Mouse (Mus musculus): ENCODE measurements around the gene Cxcl15.
"Not testable (repeated sequence)": the region's sequence is repeated elsewhere in the genome, so short reads cannot be mapped to it uniquely, and the experiment has no call there.

The Cxcl15 gene

GRCm38 (mm10) chr5:90790074-90790502 lies 4.2 kb upstream of the Cxcl15 start:
- DNase-seq, result no peak

DNA sequence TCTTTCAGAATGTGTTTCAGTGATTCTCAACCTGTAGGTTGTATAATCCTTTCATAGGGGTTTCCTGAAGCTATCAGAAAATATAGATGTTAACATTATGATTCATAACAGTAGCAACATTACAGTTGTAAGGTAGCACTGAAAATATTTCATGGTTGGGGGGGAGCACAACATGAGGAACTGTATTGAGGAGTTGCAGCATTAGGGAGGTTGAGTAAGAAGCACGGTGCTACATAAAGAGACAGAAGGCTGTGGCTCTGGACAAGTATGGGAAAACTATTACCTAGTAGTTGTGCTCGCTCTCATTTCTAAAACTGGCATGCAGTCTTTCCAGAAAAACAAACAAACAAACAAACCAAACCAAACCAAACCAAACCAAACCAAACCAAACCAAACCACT lies 1.1 kb downstream of the Cxcl15 start:
- DNase-seq, result not testable (repeated sequence)

DNA sequence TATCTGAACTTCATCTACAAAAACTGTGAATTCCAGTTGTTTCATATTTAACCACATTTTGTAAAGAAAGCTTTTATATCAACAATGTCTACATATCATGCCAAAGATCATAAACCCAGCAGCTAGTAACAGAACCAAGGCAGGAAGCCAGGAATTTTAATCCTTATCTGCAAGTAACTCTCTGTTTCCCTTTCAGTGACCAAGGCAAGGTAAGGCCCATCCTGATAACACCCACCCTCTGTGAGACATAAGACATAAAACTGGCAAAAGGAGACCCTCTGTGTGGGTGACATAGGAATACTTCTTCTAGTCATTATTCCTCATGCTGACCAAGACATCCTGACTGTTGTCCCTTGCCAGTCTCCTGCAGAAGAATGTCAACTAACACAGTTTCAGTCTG lies 10.2 kb downstream of the Cxcl15 start:
- no peak for DNase-seq

- DNase-seq, result no peak
Measured at GRCm38 (mm10) chr5:90806050-90806449, 11.7 kb downstream of the Cxcl15 start.

DNA sequence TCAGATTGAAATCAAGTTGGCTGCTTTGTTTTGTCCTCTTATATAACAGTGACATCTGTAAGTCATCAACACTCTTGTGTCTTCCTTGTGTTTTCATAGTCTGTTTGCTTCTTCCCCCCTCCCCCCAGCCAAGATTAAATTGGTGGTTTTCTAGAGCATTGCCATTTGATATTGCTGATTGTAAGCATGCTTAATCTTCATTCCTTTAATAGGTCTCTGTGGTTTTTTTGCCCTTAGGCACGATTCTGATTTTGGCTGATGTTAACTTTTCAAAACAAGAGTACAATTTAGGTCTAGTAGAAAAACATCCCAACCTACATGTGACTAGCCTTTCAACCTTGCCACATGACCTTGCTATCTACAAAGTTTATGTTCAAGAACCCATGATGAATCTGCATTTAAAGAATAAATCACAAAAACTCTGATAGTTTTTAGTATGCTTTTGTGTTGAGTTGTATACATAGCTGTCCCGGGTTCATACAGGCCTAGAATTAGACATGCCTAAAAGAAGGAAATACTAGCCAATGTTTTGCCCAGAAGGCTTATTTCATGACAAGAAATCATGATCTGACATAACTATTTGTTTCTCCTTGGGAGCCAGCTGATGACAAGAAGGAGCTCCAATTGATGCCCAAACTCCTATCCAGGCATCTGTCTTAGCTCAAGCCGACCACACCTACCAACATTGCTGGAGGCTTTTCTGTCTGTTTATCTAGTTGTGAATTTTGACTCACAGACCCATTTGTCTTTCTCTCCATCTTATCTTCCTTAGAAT lies 13.0 kb downstream of the Cxcl15 start:
- no peak for DNase-seq

DNA sequence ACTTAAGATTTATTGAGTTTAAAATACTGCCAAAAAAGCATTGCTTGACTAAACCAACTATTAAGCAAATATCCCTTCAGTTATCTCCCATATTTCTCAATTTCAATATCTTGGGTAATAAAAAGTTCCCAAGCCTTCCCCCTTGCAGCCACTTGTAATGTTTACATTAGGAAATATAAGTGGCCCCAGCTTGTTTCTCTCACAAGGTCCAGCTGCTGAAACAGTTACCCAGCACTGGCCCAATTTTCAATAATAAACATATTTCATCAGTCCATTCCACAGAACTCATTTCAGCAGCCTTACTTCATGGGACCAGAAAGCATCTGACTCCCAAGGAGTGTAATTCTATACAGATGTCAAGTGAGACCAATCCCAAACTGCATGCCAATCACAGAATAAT lies 25.4 kb downstream of the Cxcl15 start:
- DNase-seq, result no peak

GRCm38 (mm10) chr5:90832145-90832767 lies 37.9 kb downstream of the Cxcl15 start:
- DNase-seq, result no peak

DNA sequence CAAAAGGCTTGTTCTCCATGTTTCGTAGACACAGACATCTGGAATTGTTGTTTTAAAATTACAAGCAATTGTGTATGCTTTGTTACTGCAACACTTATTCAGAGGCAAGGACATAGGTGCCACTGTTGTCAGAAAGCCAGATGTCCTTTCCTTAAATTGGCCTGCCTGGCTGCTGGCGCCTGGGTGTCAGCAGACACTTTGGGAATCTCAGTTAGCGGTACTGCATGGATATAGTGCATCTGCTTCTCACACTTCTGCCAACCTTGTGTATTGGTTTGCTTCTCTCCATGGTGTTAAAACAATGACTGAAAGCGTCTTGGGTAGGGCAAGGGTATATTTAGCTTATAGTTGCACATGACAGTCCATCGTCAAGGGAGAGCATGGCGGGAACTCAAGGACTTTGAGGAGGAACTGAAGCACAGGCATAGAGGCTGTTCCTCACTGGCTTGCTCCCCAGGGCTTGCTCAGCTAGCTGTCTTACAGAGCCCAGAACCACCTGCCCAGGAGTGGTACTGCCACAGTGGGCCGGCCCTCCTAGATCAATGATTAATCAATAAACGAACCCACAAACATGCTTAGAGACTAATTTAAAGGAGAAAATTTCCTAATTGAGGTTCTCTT lies 38.5 kb downstream of the Cxcl15 start:
- no peak for DNase-seq

DNA sequence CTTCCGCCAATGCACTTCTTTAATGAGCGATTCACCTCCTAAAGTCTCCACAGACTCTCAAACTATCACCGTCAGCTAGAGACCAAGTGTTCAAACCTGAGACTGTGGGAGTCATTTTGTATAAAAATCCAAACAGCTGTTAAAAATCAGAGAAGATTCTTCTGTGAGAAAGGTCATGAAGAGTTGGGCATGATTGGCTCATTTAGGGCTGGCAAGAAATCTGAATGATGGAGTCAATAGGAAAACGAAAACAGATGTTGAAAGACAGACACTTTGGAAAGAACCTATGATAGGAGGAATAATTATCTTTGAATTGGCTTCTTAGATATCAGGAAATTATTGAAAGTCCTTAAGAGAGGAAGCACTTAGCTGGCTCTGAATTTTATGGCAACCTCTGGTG lies 40.1 kb downstream of the Cxcl15 start:
- DNase-seq, result no peak

DNA sequence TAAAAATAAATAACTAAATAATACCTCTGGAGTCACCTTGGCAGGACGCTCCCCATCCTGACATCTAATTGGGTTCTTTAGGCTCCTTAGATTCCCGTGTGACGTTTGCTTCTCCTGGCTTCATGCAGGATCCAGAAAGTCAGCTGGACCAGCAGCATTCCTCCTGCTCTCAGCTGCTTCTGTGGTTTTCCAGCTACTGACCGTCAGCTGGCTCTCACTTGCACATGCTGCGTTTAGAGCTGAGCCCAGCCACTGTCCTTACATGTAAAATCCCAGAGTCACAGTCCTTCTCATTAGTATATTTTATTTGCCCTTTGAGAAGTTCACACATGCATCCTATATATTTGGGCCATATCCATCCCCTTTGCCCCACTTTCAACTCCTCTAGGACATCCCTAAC lies 44.2 kb downstream of the Cxcl15 start:
- DNase-seq, result no peak

DNA sequence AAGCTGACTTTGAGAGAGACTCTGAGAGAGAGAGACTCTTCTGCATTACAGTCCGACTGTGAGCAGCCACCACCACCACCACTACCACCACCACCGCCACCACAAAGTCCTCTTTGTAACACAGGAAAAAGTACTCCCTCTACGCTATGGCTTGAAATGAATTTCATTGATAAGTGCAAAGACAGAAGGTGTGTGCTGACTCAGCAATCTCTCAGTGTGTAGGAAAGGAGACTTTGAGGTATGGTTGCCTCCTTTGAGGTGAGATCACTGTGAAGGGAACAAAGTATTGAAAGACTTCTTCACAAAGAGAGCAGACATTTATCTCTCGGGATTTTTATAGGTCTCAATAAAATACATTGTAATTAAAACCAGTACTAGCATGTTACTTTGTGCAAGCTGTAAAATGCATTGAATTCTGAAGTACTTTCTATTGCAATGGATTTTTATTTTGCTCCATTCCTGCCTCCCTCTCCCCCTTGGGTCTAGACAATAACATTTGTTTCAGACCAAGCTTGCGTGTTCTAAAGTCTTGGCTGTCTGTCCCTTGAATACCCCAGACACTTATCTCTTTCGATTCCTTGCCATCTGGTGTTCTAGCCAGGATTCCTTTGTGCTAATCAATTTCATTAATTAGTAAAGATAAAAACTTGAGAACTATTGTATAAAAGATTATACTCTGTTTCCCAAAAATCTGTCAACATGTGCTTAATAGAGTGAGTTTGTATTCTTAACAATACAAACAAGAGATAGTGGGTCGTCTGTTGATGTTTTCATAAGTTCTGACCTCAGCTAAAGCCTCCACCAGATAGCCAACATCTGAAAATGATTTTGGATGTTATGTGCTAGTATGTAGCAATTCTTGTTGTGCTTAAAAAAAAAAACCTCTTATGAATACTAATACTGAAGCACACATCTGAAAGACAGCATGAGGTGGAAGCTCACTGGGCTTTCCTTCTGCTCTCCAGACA lies 46.9 kb downstream of the Cxcl15 start:
- no peak for DNase-seq

GRCm38 (mm10) chr5:90843891-90844290 lies 49.6 kb downstream of the Cxcl15 start:
- DNase-seq, result no peak

- DNase-seq, result not testable (repeated sequence)
Measured at GRCm38 (mm10) chr5:90850096-90850495, 55.8 kb downstream of the Cxcl15 start.

DNA sequence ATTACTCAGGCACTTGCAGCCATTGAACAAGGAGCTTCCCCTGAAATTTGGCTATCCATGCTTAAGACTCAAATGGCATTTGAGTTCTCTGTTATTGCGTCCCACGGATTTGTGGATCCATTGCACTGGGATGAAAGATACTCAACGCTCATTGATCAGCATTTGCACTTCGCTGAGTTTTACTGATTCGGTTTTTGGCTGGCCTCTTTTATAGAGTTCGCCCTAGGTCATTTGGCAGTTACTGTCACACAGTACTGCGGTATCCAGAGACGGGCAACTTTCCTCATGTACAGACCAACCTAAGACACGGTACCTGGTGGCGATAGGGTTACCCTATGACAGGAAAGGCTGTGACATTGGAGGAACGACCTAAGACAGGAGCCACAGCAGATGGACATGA lies 57.1 kb downstream of the Cxcl15 start:
- DNase-seq, result not testable (repeated sequence)

All from thymus, adult 18-20 months (tissue).